Mouse (Mus musculus) brown adipose tissue, adult 24 weeks (tissue): Measurements from ENCODE around the gene Morf4l1. TPM values are rescaled to one million over a fixed set of nuclear protein-coding genes. Genes with fewer than 3 reads are reported as not detected.

ENCODE experiments used
- H3K27ac ChIP-seq: fragments of 200-500 bp; replicated peaks from 2 replicates; pipeline ENCODE4 v1.5.1; 2012; ENCODE audit warnings: low read depth, mild to moderate bottlenecking, low read length
- H3K4me1 ChIP-seq: fragments of 200-500 bp; 2 replicates; pipeline ENCODE4 v1.6.1; 2012; ENCODE audit warnings: low read length, mixed read lengths; ENCODE audit not compliant: control insufficient read depth, insufficient read depth, insufficient read length
- H3K4me3 ChIP-seq: fragments of 200-500 bp; 2 replicates; pipeline ENCODE4 v1.5.1; 2012; ENCODE audit warnings: low read depth, mild to moderate bottlenecking, low read length, moderate library complexity; ENCODE audit not compliant: insufficient read depth
- polyA plus RNA-seq: library from polyadenylated mRNA; stranded (reverse); fragments of >200 nt; gene quantifications from 2 replicates; pipeline ENCODE4 v1.2.4, GENCODE M21; 2012; ENCODE audit not compliant: missing spikeins, insufficient read depth, insufficient read length

The Morf4l1 gene
- polyA plus RNA-seq, result 242 and 410 TPM in 2 replicates

- peak within 1 kb of the TSS; percentile 95 for H3K27ac ChIP-seq
- H3K4me1 ChIP-seq, result 0 out of 2 replicates have a peak, but pooled peaks cover 3% of the 10 kb centered on the region
- peak within 1 kb of the TSS; percentile 93 for H3K4me3 ChIP-seq
Measured at GRCm38 (mm10) chr9:90114567-90115307, at the start of gene Morf4l1. Morf4l1 (minus strand) TSS chr9:90114774.

- H3K27ac ChIP-seq, result 0 out of 2 replicates have a peak overlapping the region, but pooled peaks have one; percentile 6
- H3K4me1 ChIP-seq, result peaks cover 2% of the 10 kb centered on the region
- H3K4me3 ChIP-seq, result peak overlapping the region; percentile 90
Measured at GRCm38 (mm10) chr9:90163749-90164095, 49.1 kb upstream of the Morf4l1 start.

GRCm38 (mm10) chr9:90162926-90163748, 48.6 kb upstream of the Morf4l1 start, which contains the start of gene Adamts7:
Adamts7 (plus strand) TSS chr9:90163069.
- Histone ChIP-seq H3K27ac (0 out of 2 replicates have a peak within 1 kb of the TSS, but pooled peaks have one; percentile 6), H3K4me3 (peak within 1 kb of the TSS; percentile 90), H3K4me1 (peaks cover 2% of the 10 kb centered on the region)

GRCm38 (mm10) chr9:90162243-90162925, 47.8 kb upstream of the Morf4l1 start:
- Histone ChIP-seq H3K4me1 (peaks cover 2% of the 10 kb centered on the region), H3K27ac (no peak overlapping the region), H3K4me3 (peak overlapping the region; percentile 42)

- H3K4me1 ChIP-seq, result peaks cover 9% of the 10 kb centered on the region
- H3K27ac ChIP-seq, result no peak overlapping the region
- H3K4me3 ChIP-seq, result no peak overlapping the region
Measured at GRCm38 (mm10) chr9:90146869-90147268, 32.3 kb upstream of the Morf4l1 start.

GRCm38 (mm10) chr9:90145788-90146187, 31.2 kb upstream of the Morf4l1 start:
- H3K4me3 ChIP-seq, result no peak overlapping the region
- peaks cover 9% of the 10 kb centered on the region for H3K4me1 ChIP-seq
- H3K27ac ChIP-seq, result peak overlapping the region; percentile 18; the same call in 1 of the 2 replicates

GRCm38 (mm10) chr9:90136678-90136965, 22.0 kb upstream of the Morf4l1 start:
- Histone ChIP-seq H3K27ac (peak overlapping the region; percentile 27), H3K4me3 (no peak overlapping the region), H3K4me1 (peaks cover 3% of the 10 kb centered on the region; the same call in 1 of the 2 replicates)

GRCm38 (mm10) chr9:90135963-90136677, 21.5 kb upstream of the Morf4l1 start:
- Histone ChIP-seq H3K4me1 (peaks cover 3% of the 10 kb centered on the region; the same call in 1 of the 2 replicates), H3K27ac (peak overlapping the region; percentile 27), H3K4me3 (no peak overlapping the region)

GRCm38 (mm10) chr9:90135466-90135865, 20.9 kb upstream of the Morf4l1 start:
- Histone ChIP-seq H3K4me3 (no peak overlapping the region), H3K4me1 (peaks cover 3% of the 10 kb centered on the region; the same call in 1 of the 2 replicates), H3K27ac (no peak overlapping the region)

GRCm38 (mm10) chr9:90133562-90134355, 19.2 kb upstream of the Morf4l1 start:
- Histone ChIP-seq H3K4me3 (no peak overlapping the region), H3K4me1 (peaks cover 3% of the 10 kb centered on the region; the same call in 1 of the 2 replicates), H3K27ac (no peak overlapping the region)

- H3K27ac ChIP-seq, result no peak overlapping the region
- H3K4me3 ChIP-seq, result no peak overlapping the region
Measured at GRCm38 (mm10) chr9:90128636-90129201, 14.1 kb upstream of the Morf4l1 start.

GRCm38 (mm10) chr9:90127146-90127545, 12.6 kb upstream of the Morf4l1 start:
- no peak overlapping the region for H3K4me3 ChIP-seq
- H3K27ac ChIP-seq, result no peak overlapping the region
- H3K4me1 ChIP-seq, result no peaks in the 10 kb centered on the region

More at GRCm38 (mm10) chr9:90128636-90129201, 14.1 kb upstream of the Morf4l1 start:
- no peaks in the 10 kb centered on the region for H3K4me1 ChIP-seq

- Histone ChIP-seq H3K4me1 (no peaks in the 10 kb centered on the region), H3K4me3 (peak overlapping the region; percentile 51), H3K27ac (no peak overlapping the region)
Measured at GRCm38 (mm10) chr9:90126260-90127010, 11.9 kb upstream of the Morf4l1 start.
